Mouse (Mus musculus) midbrain, embryonic 14.5 days (tissue): Measurements from ENCODE around the gene Rtp2. TPM values are rescaled to one million over a fixed set of nuclear protein-coding genes. Genes with fewer than 3 reads are reported as not detected.
"Not testable (repeated sequence)": the region's sequence is repeated elsewhere in the genome, so short reads cannot be mapped to it uniquely, and the experiment has no call there.

Experiments
- ATAC-seq: fragments of 200-750 bp; cut with Nextera tagmentation; 2 replicates; pipeline ENCODE4 v1.8.0; 2017; ENCODE audit warnings: moderate number of reproducible peaks, moderate library complexity; ENCODE audit not compliant: low FRiP score, low TSS enrichment
- DNase-seq: peaks from one replicate; pipeline ENCODE4 v3.0.0-alpha.2; 2015
- H3K27ac ChIP-seq: fragments of 300-500 bp; sonication (generic); replicated peaks from 2 replicates; pipeline ENCODE4 v1.5.1; 2014; ENCODE audit warnings: mild to moderate bottlenecking, low read depth, low read length, moderate library complexity
- H3K27me3 ChIP-seq: fragments of 300-500 bp; sonication (generic); 2 replicates; pipeline ENCODE4 v1.6.1; 2014; ENCODE audit warnings: low read length, control low read depth, mixed read lengths; ENCODE audit not compliant: control insufficient read depth, insufficient read depth
- H3K36me3 ChIP-seq: fragments of 300-500 bp; sonication (generic); 2 replicates; pipeline ENCODE4 v1.6.1; 2014; ENCODE audit warnings: low read length, control low read depth; ENCODE audit not compliant: control insufficient read depth, insufficient read depth
- H3K4me1 ChIP-seq: fragments of 300-500 bp; sonication (generic); 2 replicates; pipeline ENCODE4 v1.6.1; 2014; ENCODE audit warnings: mild to moderate bottlenecking, antibody characterized with exemption, low read length, control low read depth; ENCODE audit not compliant: control insufficient read depth, insufficient read depth
- H3K4me2 ChIP-seq: fragments of 300-500 bp; sonication (generic); 2 replicates; pipeline ENCODE4 v1.6.1; 2014; ENCODE audit warnings: mild to moderate bottlenecking, low read length, moderate library complexity
- H3K4me3 ChIP-seq: fragments of 300-500 bp; sonication (generic); replicated peaks from 2 replicates; pipeline ENCODE4 v1.5.1; 2014; ENCODE audit warnings: low read depth, low read length
- H3K9ac ChIP-seq: fragments of 300-500 bp; sonication (generic); replicated peaks from 2 replicates; pipeline ENCODE4 v1.6.1; 2014; ENCODE audit warnings: mild to moderate bottlenecking, low read length, moderate library complexity
- H3K9me3 ChIP-seq: fragments of 300-500 bp; sonication (generic); 2 replicates; pipeline ENCODE4 v1.6.1; 2016; ENCODE audit warnings: low read length, control low read depth, mixed read lengths; ENCODE audit not compliant: control insufficient read depth
- WGBS: fragments of 180-500 bp; shearing (Covaris S2); extraction: QIAGEN DNeasy Blood & Tissue Kit; methylation state at CpG from one replicate; pipeline ENCODE4 v1.1.7; 2014; 5-methylcytosine and 5-hydroxymethylcytosine counted together
- polyA plus RNA-seq: library from polyadenylated mRNA; unstranded; fragments of >200 nt; fragmentation: Nextera tagmentation; extraction: Ambion mirVana; gene quantifications from 2 replicates; pipeline ENCODE4 v1.2.1, GENCODE M21; 2014

Gene Rtp2
- polyA plus RNA-seq, 1 experiment from 2014 or later = not detected

DNA sequence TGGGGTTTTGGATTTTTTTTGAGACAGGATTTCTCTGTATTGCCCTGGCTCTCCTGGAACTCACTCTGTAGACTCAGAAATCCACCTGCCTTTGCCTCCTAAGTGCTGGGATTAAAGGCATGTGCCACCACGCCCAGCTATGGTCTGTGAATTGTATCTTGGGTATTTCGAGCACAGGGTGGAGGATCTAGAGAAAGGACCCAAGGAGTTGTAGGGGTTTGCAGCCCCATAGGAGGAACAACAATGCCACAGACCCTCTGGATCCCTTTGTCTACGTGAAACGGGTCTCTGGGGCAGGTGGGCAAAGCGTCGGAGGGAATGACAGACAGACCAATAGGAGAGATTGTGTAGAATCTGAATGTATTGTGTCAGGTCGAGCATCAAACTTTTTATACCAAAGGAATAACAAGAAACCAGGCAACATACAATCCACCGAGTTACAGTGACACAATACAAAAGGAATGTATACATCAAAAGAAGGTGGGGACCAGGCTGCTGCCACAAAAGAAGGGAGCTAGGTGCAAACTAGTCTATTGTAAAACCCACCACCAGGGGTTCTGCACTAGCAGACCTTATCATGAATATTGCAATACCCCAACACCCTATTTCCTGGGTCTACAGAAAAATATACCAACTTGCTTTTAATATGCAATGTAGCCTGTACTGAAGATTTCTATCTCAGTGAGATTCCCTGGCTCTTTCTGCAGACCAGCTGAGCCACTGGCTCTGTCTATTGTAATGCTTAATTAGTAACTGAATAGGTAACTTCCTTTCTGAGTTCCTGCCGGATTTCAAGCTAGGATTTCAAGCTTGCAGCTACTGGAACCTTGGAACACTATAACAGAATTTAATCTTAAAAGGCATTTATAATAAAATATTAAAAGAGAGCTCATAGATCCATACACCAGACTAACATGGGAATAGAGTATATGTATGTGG, 23.8 kb downstream of the Rtp2 start:
- not testable (repeated sequence) for H3K9ac ChIP-seq, H3K4me1 ChIP-seq, DNase-seq, ATAC-seq, H3K27ac ChIP-seq, H3K4me3 ChIP-seq, H3K36me3 ChIP-seq, H3K4me2 ChIP-seq, H3K9me3 ChIP-seq, H3K27me3 ChIP-seq
- 85% methylated on average over 9 of the region's 9 CpGs for WGBS

DNA sequence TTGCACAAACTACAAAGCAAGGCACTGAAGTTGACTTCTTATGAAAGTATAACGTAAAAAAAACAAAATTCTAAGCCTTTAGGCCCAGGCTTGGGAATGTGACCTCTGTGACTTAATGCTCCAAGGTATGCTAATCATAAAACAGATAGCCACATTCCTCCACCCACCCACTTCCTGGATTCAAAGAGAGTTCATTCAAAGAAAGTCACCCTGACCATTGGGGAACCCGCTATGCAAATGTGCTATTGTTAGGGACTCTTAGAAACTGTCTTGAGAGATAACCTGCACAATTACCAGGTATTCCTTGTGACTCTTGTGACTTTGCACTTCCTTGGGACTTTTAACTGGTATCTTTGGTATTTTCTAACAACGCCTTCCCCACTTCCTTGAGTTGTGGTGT, 25.6 kb downstream of the Rtp2 start:
- H3K9ac ChIP-seq, H3K4me3 ChIP-seq, H3K27ac ChIP-seq, DNase-seq, H3K27me3 ChIP-seq, H3K9me3 ChIP-seq, H3K4me1 ChIP-seq, ATAC-seq, H3K4me2 ChIP-seq, H3K36me3 ChIP-seq: not testable (repeated sequence)
- WGBS = 86% methylated on average over 3 of the region's 3 CpGs

GRCm38 (mm10) chr16:23901411-23901810, 30.8 kb downstream of the Rtp2 start:
- WGBS = 90% methylated on average over 7 of the region's 7 CpGs
- Histone ChIP-seq H3K4me3 (no peak overlapping the region), H3K4me2 (no peak overlapping the region), H3K27me3 (no peaks in the 10 kb centered on the region), H3K9me3 (no peaks in the 10 kb centered on the region), H3K36me3 (no peaks in the 10 kb centered on the region), H3K27ac (no peak overlapping the region), H3K9ac (no peak overlapping the region), H3K4me1 (peaks cover 12% of the 10 kb centered on the region)
- ATAC-seq (no peak), DNase-seq (no peak)

DNA sequence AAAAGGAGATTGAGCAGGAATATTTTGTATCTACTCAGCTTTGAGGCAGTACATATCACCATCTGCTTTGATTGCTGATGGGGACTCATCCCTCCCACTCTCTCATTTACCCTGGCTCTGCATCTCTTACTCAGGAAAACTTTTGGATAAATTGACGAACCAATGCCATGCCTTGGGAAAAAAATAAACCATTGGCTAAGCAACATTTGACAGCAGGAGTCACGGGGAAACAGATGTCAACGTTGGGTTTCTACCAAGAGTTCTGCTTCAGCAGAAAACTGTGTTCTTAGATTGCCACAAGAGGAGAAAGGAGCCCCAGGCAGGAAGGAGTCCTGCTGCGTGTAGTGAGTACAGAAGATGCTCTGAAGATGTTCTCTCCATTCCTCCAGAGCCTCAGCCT, 32.1 kb downstream of the Rtp2 start:
- Histone ChIP-seq H3K27ac (no peak overlapping the region), H3K4me3 (no peak overlapping the region), H3K4me1 (peaks cover 12% of the 10 kb centered on the region), H3K27me3 (no peaks in the 10 kb centered on the region), H3K36me3 (no peaks in the 10 kb centered on the region), H3K4me2 (no peak overlapping the region), H3K9ac (no peak overlapping the region), H3K9me3 (no peaks in the 10 kb centered on the region)
- ATAC-seq (no peak), DNase-seq (no peak)
- 84% methylated on average over 4 of the region's 4 CpGs for WGBS

DNA sequence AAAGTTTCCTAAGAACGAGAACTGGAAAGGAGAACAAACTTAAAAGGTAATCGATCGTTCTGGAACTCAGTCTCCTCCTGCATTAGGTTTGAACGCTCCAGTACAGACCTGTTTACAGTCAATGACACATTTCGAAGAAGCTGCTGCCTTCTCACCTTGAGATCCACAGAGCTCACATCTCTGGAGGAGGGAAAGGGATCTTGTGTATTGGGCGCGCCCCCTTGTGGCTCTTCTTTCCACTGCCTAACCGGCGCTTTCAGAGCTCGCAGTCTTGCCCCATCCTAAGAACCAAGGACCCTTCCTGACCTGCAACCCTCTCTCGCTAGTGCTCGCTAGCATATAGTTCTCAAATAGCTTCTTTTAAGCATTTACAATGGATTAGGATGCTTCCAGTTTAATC, 33.4 kb downstream of the Rtp2 start:
- Histone ChIP-seq H3K36me3 (no peaks in the 10 kb centered on the region), H3K9me3 (no peaks in the 10 kb centered on the region), H3K4me2 (peak overlapping the region; percentile 49), H3K4me3 (no peak overlapping the region), H3K4me1 (peaks cover 12% of the 10 kb centered on the region), H3K27me3 (no peaks in the 10 kb centered on the region), H3K9ac (0 out of 2 replicates have a peak overlapping the region, but pooled peaks have one; percentile 12), H3K27ac (no peak overlapping the region)
- DNase-seq (peak; percentile 95), ATAC-seq (peak; percentile 82)
- 15% methylated on average over 12 of the region's 12 CpGs for WGBS

- H3K4me1 ChIP-seq = peaks cover 12% of the 10 kb centered on the region
- H3K9ac ChIP-seq = peak overlapping the region; percentile 12; the same call in 1 of the 2 replicates
- peak; percentile 91 for DNase-seq
- no peaks in the 10 kb centered on the region for H3K36me3 ChIP-seq
- WGBS = 9% methylated on average over 15 of the region's 15 CpGs
- ATAC-seq = peak; percentile 89
- H3K27ac ChIP-seq = peak overlapping the region; percentile 63
- H3K9me3 ChIP-seq = no peaks in the 10 kb centered on the region
- H3K4me2 ChIP-seq = peak overlapping the region; percentile 49
- peak overlapping the region; percentile 16 for H3K4me3 ChIP-seq
- H3K27me3 ChIP-seq = no peaks in the 10 kb centered on the region
Measured at GRCm38 (mm10) chr16:23897984-23898586, 34.1 kb downstream of the Rtp2 start.

DNA sequence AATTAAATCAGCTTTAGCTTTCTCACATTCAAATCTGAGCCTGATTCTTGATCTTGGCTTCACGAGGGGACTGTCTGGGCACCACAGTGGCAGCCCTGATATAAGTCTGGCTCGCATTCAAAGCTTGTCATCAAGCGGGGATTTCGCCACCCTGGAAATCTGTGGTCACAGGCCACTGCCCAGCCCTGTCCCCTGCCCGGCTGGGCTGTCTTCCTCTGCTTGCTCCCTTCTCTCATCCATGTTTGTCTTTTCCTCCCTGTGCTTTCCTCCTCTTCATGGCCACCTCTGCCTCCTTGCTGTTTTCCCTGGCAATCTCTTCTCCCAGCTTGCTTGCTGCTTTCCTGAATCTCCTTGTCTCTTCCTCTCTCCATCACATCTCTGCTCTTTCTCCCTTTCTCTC, 34.7 kb downstream of the Rtp2 start:
- H3K9me3 ChIP-seq = no peaks in the 10 kb centered on the region
- peaks cover 12% of the 10 kb centered on the region for H3K4me1 ChIP-seq
- no peak for ATAC-seq
- H3K27ac ChIP-seq = peak overlapping the region; percentile 63
- no peaks in the 10 kb centered on the region for H3K27me3 ChIP-seq
- 34% methylated on average over 5 of the region's 5 CpGs for WGBS
- H3K4me2 ChIP-seq = peak overlapping the region; percentile 49
- no peaks in the 10 kb centered on the region for H3K36me3 ChIP-seq
- H3K4me3 ChIP-seq = no peak overlapping the region; the same call in 1 of the 2 replicates
- H3K9ac ChIP-seq = peak overlapping the region; percentile 10; the same call in 1 of the 2 replicates
- DNase-seq = peak; percentile 30

- Histone ChIP-seq H3K9me3 (no peaks in the 10 kb centered on the region), H3K27ac (no peak overlapping the region), H3K4me1 (peaks cover 16% of the 10 kb centered on the region), H3K27me3 (peaks cover 6% of the 10 kb centered on the region), H3K36me3 (no peaks in the 10 kb centered on the region), H3K4me3 (no peak overlapping the region), H3K4me2 (no peak overlapping the region), H3K9ac (no peak overlapping the region)
- no peak for ATAC-seq
- DNase-seq = no peak
- 98% methylated on average over 3 of the region's 3 CpGs for WGBS
Measured at GRCm38 (mm10) chr16:23895135-23895534, 37.1 kb downstream of the Rtp2 start.
